Mouse (Mus musculus) cortical plate, adult 2 months (tissue): ENCODE data around the gene Psors1c2.

Experiments
- CTCF ChIP-seq: fragments of 200-500 bp; IDR thresholded peaks from 2 replicates; pipeline ENCODE4 v1.5.1; 2011; ENCODE audit warnings: mild to moderate bottlenecking, control low read depth, low read length; ENCODE audit not compliant: insufficient read depth; ENCODE audit errors: extremely low read depth
- POLR2A ChIP-seq: fragments of 200-500 bp; IDR thresholded peaks from 2 replicates; pipeline ENCODE4 v1.6.1; 2011; ENCODE audit warnings: mild to moderate bottlenecking, low read length, control low read depth; ENCODE audit not compliant: insufficient read depth; ENCODE audit errors: extremely low read depth

GRCm38 (mm10) chr17:35485702-35486101 is 47.3 kb upstream of the Psors1c2 start:
- TF ChIP-seq POLR2A (no peak), CTCF (no peak)
